Mouse (Mus musculus) splenic B cell, adult 2 months (primary cell): ENCODE data around the gene Ankrd44.

Source experiments
- DNase-seq: peaks from one replicate; pipeline ENCODE4 v3.0.0-alpha.2; 2011; ENCODE audit warnings: low read depth, low spot score
- H3K27me3 ChIP-seq: 2 replicates; pipeline ENCODE4 v1.6.1; 2012; ENCODE audit warnings: mild to moderate bottlenecking, low read length, moderate library complexity, mixed read lengths; ENCODE audit not compliant: control insufficient read depth, poor library complexity, insufficient read depth, severe bottlenecking
- H3K36me3 ChIP-seq: 2 replicates; pipeline ENCODE4 v1.6.1; 2012; ENCODE audit warnings: mild to moderate bottlenecking, low read length, moderate library complexity, mixed read lengths; ENCODE audit not compliant: control insufficient read depth, poor library complexity, insufficient read depth, severe bottlenecking

Ankrd44 gene

DNA sequence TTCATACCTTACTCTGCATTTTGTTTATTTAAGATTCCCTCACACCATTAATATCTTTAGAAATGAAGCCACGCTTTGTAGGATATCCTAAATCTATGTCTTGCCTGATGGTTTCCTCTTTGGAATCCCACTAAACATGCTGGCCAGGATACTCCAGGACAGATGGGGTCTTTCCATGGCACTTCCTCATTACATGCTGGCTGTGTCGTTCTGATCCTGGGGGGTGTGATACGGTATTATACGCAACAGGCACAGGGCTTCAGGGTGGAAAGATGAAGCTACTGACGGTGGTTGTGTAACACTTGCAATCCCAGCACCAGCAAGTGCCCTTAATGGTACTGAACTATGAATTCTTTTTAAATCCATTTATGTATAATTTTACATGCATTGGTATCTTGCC lies 182.0 kb downstream of the Ankrd44 start:
- no peaks in the 10 kb centered on the region for H3K27me3 ChIP-seq
- no peak for DNase-seq
- H3K36me3 ChIP-seq = peaks cover 10% of the 10 kb centered on the region

DNA sequence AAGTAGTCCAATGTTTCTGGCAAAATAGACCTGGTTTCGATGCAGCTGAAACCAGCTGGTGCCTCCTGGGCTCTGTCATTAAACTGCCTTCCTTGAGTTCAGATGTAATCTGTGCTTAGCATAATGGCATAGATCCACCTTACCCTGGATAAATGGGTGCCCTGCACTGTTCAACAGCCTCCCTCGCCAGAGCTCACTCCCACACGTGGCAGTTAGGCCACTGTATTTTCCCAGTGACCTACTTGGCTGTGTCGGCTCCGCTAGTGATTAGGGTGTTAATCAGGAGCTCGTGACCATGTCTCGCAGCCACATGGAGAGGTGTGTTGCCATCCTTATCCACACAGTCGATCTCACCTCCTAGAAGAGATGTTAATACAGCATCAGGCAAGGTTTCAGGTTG lies 183.1 kb downstream of the Ankrd44 start:
- DNase-seq = no peak
- peaks cover 10% of the 10 kb centered on the region for H3K36me3 ChIP-seq
- no peaks in the 10 kb centered on the region for H3K27me3 ChIP-seq

DNA sequence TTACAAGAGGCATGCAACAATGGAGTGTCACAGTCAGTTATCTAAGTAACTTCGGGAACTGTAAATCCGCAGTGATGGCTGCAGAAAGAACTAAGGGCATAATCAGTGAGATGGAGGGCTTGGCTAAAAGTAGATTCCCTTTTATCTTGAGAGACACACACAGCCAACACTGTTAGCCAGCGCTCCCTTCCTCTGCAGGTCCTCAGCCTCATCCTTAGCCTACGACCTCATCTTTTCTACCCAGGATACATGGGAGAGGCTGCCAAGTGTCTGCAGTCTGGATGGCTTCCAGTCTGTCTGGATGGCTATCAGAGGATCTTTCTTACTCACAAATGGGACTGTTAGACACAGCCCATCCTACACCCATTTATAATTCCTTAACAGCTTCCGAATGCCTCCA lies 185.3 kb downstream of the Ankrd44 start:
- no peaks in the 10 kb centered on the region for H3K27me3 ChIP-seq
- DNase-seq = no peak
- peaks cover 12% of the 10 kb centered on the region for H3K36me3 ChIP-seq

DNA sequence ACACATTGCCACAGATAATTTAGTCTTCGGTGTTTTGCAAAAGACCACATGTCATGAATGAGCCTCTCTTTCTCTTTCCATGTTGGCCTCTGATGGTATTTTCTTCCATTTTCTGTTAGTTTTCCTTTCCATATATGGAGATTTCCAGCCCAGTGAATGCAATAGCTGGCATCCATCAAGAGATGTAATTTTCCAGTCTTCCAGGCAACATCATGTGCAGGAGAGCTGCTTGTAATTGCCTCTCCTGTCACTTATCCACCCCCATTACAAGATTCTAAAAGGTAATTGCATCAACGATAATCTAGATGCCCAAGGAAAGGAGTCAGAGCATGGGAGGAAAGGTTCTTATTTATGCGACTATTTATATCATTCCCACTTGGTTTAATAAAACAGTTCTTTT lies 188.7 kb downstream of the Ankrd44 start:
- Histone ChIP-seq H3K36me3 (peaks cover 20% of the 10 kb centered on the region), H3K27me3 (no peaks in the 10 kb centered on the region)
- no peak for DNase-seq

DNA sequence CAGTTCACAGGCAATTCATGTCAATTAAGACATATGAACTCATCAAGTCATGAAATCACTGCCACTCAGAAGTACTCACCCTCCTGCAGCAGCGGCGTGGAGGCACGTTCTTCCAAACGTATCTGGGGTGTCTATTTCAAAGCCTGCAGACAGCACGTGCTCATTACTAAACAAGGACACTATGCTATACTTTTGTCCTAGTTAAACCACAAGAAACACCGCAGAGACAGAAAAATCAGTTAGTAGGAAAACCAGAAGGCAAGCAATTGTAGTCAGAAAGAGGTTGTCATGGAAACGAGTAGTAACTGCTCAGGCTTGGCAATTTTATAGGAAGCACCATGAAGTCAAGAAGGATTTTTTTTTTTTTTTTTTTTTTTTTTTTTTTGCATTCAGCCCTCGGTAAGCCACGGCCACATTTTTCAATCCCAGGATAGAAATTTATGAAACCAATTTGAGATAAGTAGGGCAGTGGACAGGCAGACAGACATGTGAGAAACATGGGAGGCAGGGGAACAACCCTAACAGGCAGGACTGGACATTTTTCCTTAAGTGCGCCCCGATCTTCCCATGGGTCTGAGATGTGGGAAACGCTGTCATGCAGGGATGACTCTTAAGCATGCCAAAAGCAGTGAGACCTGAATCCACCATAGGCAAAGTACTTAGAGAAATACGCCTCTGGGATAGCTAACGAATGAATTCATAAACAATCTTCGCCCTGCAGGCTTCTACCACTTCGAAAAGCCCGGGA lies 191.1 kb downstream of the Ankrd44 start:
- no peaks in the 10 kb centered on the region for H3K27me3 ChIP-seq
- H3K36me3 ChIP-seq = peaks cover 19% of the 10 kb centered on the region
- no peak for DNase-seq

DNA sequence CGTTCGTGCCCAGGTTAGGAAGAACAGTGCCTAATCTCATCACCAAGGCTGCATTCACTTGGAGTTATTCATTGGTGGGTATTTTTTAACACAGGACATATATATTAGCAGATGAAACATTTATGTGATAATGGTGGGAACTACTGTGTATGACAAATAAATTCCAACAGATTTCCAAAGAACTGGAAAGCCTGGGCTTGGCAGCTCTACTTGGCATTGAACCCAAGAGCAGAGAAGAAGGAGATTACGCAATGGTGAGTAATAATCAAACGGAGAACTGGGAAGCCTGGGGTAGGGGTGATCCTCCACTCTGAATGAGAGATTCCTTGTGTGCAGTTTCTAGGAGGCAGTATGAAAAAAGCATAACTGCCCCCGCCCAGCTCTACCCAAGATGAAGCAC lies 196.9 kb downstream of the Ankrd44 start:
- Histone ChIP-seq H3K36me3 (peaks cover 14% of the 10 kb centered on the region), H3K27me3 (no peaks in the 10 kb centered on the region)
- no peak for DNase-seq

DNA sequence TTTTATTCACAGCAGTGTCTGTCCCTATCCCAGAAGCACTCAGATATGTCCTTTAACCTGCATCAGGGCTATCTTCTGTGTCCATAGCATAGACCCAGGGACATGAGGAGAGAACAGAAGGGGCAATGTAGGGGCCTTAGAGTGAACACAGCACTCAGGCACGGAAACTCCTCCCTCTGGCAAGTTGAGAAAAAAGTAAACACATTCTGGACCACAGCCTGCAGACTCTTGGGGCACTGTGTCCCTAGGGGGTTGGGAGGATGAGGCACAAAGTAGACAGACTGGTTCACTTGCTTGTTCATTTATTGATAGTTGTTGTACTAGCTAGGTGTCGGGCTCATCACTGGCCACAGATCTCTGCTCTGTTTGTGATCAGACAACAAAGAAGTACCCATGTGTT lies 199.6 kb downstream of the Ankrd44 start:
- DNase-seq = peak; percentile 11
- H3K27me3 ChIP-seq = no peaks in the 10 kb centered on the region
- peaks cover 9% of the 10 kb centered on the region for H3K36me3 ChIP-seq

DNA sequence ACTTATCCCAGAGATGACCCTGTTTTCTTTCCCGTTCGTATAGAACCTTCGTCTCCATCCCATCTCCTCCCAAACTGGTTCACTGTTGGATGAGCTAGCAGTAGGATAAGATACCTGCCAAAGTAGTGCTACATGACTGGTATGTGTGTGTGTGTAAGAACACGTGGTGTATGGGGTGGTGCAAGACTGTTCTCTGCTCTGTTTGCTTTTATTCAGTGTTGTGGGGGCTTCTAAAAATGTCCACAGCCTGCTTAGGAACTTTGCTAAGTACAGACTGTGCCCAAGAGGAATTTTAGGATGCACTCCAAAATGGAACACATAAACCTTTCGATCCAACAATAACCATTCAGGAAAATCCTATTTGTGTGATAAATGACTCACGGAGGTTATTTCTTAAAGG lies 209.3 kb downstream of the Ankrd44 start:
- Histone ChIP-seq H3K36me3 (peaks cover 13% of the 10 kb centered on the region), H3K27me3 (no peaks in the 10 kb centered on the region)
- no peak for DNase-seq

DNA sequence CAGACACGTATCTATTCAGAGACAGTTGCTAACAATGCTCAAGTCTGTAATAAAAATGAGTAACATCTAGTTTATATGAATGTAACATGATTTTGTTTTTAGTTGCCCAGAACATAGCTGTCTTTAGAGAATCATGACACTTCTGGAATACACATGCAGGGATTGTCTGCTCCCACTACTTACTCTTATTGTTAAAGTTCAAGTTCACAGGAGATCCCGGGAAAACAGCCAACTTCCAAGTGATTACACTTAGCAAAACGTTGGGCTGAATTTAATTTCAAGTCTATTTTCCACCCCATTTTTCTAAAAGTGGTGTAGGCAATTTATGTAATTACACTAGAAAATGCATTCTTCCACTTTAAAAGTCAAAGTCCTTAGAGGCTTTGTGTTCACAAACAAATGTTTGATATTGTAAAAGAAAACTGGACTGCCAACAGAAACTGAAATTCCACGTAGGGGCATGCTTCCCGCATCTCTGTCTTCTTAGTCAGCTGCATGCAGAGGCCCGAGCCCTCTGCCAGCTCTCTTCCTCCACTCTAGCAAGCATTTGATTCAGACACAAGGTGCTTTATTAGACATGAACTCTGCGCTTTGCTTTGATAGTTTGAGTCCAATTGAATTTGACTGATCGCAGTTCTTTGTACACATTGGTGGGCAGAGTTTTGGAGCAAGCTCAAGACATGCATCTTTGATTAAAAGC lies 211.0 kb downstream of the Ankrd44 start:
- Histone ChIP-seq H3K27me3 (no peaks in the 10 kb centered on the region), H3K36me3 (peaks cover 11% of the 10 kb centered on the region)
- no peak for DNase-seq

DNA sequence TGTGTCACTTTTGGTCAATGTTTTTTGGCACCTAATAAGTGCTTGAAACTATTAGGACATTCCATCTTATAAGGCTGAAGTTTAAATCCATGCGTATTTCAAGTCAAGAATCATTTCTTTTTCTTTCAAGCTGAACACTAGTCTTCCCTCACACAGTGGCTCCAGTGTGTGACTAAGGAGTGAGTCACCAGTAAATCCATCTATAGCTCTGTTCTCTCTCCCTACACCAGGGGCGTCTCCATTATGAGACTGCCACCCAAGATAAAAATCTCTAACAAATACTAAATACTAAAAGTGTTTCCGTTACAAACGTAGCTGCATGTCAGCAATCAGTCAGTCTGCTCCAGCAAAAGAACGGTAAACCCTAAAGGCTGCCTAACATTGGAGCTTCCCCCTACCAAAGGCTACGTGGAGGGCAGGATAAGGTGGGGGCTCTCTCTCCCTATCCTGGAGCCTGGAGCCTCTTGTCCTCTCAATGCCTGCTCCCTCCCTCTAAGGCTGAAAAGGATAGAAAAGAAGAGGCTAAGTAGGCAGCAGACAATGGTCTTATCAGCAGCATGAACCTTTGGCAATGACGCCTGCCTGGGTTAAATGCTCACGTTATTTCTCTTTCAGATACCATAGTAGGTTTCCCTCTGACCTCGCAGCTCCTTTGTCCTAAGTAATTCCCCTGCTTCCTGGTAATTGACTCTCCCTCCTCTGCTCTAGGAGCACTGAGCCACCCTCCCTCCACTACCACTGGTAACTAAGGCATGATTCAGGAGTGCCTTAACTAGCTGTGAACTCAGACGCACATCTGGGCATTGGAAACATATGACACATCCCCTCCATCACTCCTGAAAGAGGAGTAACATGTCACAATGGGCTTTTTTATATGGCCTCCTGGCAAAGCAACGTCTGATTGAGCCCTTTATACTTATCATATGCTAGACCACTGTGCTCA lies 212.7 kb downstream of the Ankrd44 start:
- DNase-seq = no peak
- H3K36me3 ChIP-seq = peaks cover 11% of the 10 kb centered on the region
- no peaks in the 10 kb centered on the region for H3K27me3 ChIP-seq

DNA sequence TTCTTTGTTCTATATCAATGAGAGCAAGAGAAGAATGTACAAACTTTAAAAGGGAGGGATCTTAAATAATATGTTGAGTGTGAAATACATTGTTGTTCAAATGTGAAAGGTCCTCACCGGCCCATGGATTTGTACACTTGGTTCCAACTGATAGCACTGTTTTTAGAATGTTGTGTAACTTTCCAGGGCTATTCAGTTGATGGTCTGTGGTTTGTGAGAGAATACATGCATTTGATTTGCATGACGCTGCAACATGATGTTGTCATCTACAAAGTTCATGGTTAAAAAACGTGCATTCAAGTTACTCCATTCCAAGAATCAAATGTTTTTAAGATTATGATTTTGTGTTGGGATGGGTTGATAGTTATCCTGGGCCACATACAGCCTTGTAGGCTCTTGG lies 214.6 kb downstream of the Ankrd44 start:
- H3K36me3 ChIP-seq = peaks cover 11% of the 10 kb centered on the region
- DNase-seq = no peak
- no peaks in the 10 kb centered on the region for H3K27me3 ChIP-seq

DNA sequence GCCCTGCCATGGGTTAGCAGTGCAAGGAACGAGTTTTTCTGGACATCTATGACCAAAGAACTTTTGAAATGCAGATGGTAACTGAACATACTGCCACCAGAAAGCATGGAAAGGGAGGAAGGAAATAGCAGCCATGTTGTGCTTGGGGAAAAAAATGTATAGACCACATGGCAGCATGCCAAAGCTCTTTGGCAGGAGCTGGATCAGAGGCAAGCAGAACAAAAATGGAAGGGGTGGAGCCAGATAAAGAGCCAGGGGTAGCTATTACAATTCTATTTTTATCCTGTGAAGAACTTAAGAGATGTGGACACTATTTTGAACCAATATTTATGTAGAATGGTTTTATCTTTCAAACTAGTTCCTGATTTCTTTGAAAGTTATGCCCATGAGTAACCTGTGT lies 215.6 kb downstream of the Ankrd44 start:
- DNase-seq = no peak
- Histone ChIP-seq H3K36me3 (peaks cover 11% of the 10 kb centered on the region), H3K27me3 (no peaks in the 10 kb centered on the region)

DNA sequence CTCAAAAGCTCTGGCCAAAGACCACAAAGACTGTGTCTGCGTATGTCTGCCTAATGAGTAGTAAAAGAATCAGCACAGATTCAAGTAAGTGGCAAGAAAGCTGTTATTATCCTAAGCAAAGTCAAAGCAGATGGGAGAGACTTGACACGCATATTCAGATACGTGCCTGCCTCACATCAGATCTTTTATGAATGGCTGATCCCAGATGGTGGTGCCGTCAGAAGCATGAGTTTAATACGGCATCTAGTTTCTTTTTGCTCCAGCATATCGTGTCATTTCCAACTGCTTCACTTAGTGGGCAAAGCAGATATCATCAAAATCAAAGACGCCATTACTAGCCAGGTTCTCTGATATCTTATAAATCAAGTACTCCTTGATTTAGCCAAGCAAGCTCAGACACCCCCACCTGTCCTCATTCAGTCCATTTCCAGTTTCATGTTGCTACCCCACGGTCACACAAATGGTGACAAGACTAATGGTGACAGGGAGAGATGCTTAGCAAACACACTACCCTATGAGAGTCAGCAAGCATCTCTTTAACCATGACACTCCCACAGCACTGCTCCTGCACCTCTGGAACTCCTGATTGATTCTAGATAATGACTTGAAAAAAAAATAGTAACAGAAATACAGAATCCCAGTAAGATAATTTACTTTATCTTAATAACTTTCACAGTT lies 218.2 kb downstream of the Ankrd44 start:
- DNase-seq = no peak
- peaks cover 5% of the 10 kb centered on the region for H3K36me3 ChIP-seq
- H3K27me3 ChIP-seq = no peaks in the 10 kb centered on the region

DNA sequence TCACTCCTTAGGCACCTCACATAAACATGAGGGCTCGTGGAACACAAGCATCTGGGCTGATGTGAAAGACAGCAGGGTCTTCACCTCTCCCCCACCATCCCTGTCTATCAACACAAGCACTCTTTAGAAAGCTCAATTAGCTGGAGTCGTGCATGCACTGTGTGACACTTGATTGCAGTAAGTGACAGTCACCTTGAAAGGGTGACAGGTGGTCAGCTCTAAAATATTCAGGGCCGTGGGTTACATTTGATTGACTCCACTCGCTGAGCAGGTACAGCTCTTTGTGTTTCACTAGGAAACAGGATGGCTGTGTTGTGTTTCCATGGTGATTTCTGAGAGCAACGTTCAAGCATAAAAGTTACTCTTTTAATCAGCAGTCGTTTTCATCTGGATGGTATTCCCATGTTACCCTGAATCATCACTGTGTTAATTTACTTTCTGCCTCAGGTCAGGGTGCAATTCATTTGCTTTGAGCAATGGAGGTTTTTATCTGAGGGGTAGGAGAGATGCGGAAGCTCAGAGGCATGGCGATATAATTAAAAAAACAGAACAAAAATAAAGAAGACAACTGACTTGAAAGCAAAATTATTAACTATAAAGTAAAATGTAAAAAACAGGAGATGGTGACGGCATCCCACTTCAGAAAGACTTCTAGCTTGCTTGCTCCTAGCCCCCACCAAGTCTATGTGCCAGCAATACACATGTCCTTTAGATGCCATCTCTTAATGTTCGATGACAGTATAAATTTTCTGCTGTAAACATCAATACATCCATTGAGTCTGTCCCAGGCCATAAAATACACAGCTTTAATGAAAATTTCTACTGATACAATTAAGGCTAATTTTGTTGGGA lies 218.9 kb downstream of the Ankrd44 start:
- no peak for DNase-seq
- Histone ChIP-seq H3K27me3 (no peaks in the 10 kb centered on the region), H3K36me3 (peaks cover 2% of the 10 kb centered on the region)
